Mouse (Mus musculus): ENCODE measurements around the gene Cyp3a25. TPM values are rescaled to one million over a fixed set of nuclear protein-coding genes. Genes with fewer than 3 reads are reported as not detected.
A peak's percentile ranks its signal among the peaks of the same experiment; 100 is the strongest.
"Not testable (repeated sequence)": the region's sequence is repeated elsewhere in the genome, so short reads cannot be mapped to it uniquely, and the experiment has no call there.

Gene Cyp3a25
- polyA plus RNA-seq (2015; fragmentation: Nextera tagmentation; extraction: Ambion mirVana), result 281 and 351 TPM in 2 replicates

DNA sequence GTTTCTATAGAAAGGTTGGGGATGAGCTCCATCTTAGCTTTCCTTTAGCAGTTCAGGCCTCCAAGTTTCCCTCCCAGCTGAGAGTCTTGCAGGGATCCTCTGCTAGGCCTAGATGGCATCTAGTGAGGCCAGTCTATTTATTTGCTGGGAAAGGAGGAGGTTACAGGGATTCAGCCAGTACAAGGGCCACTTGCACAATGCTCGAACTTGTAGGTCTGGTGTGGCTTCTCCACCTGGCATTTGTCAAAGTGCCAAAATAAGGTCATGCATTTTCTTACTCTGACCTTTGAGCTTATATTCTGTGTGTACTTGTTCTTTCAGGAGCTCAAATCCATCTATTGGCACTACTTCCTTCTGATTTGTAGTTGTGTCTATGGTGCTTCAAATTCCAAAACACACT lies at the start of gene Cyp3a25:
Gene Cyp3a25, minus strand, starts transcription at position 110 of the 400 bp plus-strand sequence.
- peak; percentile 31 for DNase-seq
- H3K27ac ChIP-seq (ENCODE audit: low read depth), result peak within 1 kb of the TSS; percentile 74
- H3K9me3 ChIP-seq (ENCODE audit: low read length); H3K4me3 ChIP-seq (ENCODE audit: low read depth, low read length); H3K4me1 ChIP-seq (ENCODE audit: insufficient read depth); H3K9ac ChIP-seq (replicated peaks); H3K36me3 ChIP-seq (replicated peaks; ENCODE audit: insufficient read depth, low read length); H3K27me3 ChIP-seq (ENCODE audit: insufficient read depth, low read length): not testable (repeated sequence)
- 35% methylated on average over 1 of the region's 1 CpGs for WGBS (ENCODE audit: insufficient replicate concordance)
- H3K4me2 ChIP-seq (ENCODE audit: low read depth, low read length), result peak within 1 kb of the TSS; percentile 45
- TF ChIP-seq EP300 (IDR thresholded peaks at IDR 0.05; ENCODE audit: low read depth), result peak; percentile 64; the same call in 1 of the 2 replicates
- ATAC-seq, result peak; percentile 87

DNA sequence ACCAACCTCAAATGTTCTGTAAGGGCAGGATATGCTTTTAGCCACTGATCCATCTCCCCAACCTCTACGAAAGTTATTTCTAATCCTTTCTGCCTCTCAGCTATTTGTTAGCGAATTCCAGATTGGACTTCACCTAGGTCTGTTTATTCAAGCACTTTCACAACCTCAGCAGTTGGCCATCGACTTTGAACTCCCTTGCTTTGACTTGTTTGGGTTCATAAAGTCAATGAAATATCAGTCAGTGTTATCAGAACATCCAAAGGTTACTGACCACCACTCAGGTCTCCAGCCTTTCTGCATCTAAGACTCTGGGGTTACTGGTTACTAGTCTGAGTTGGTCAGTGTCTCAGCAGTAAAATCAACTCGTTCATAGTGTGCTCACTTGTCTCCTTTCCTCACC lies 11.7 kb upstream of the Cyp3a25 start:
- DNase-seq, result peak; percentile 27
- Histone ChIP-seq H3K36me3 (replicated peaks; ENCODE audit: insufficient read depth, low read length) (no peaks in the 10 kb centered on the region), H3K4me2 (ENCODE audit: low read depth, low read length) (no peak overlapping the region), H3K27ac (ENCODE audit: low read depth) (peak overlapping the region; percentile 94), H3K9ac (replicated peaks) (no peak overlapping the region), H3K4me3 (ENCODE audit: low read depth, low read length) (no peak overlapping the region), H3K9me3 (ENCODE audit: low read length) (no peaks in the 10 kb centered on the region), H3K27me3 (ENCODE audit: insufficient read depth, low read length) (no peaks in the 10 kb centered on the region), H3K4me1 (ENCODE audit: insufficient read depth) (no peaks in the 10 kb centered on the region; the same call in 1 of the 2 replicates)
- TF ChIP-seq CTCF (IDR thresholded peaks at IDR 0.05; ENCODE audit: low read depth) (no peak), EP300 (IDR thresholded peaks at IDR 0.05; ENCODE audit: low read depth) (peak; percentile 89)
- WGBS (ENCODE audit: insufficient replicate concordance), result 23% methylated on average over 4 of the region's 4 CpGs
- ATAC-seq, result peak; percentile 81

DNA sequence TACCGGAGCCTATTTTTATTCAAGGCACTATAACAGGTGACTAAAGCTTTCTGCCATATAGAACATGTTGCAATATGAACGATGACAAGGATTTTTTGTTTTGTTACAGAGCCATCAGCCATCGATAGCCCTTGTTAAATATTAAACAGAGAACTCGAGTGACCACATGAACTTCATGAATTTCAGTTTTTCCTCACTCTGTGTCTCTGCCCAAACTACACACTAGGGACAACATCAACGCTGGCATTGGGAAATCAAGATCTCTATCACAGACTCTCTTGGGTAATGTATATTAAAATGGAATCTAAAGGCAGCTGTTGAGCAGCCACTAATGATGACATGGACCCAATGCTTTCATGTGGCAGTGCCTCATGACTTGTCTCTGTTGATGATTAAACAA lies 8.9 kb upstream of the Cyp3a25 start:
- Histone ChIP-seq H3K4me2 (ENCODE audit: low read depth, low read length) (no peak overlapping the region), H3K27ac (ENCODE audit: low read depth) (peak overlapping the region; percentile 87), H3K4me1 (ENCODE audit: insufficient read depth) (no peaks in the 10 kb centered on the region; the same call in 1 of the 2 replicates), H3K4me3 (ENCODE audit: low read depth, low read length) (no peak overlapping the region), H3K9me3 (ENCODE audit: low read length) (no peaks in the 10 kb centered on the region), H3K9ac (replicated peaks) (no peak overlapping the region), H3K27me3 (ENCODE audit: insufficient read depth, low read length) (no peaks in the 10 kb centered on the region), H3K36me3 (replicated peaks; ENCODE audit: insufficient read depth, low read length) (no peaks in the 10 kb centered on the region)
- DNase-seq (no peak), ATAC-seq (peak; percentile 85)
- WGBS (ENCODE audit: insufficient replicate concordance), result 56% methylated on average over 5 of the region's 5 CpGs
- TF ChIP-seq CTCF (IDR thresholded peaks at IDR 0.05; ENCODE audit: low read depth) (no peak), EP300 (IDR thresholded peaks at IDR 0.05; ENCODE audit: low read depth) (peak; percentile 71; the same call in 1 of the 2 replicates)

DNA sequence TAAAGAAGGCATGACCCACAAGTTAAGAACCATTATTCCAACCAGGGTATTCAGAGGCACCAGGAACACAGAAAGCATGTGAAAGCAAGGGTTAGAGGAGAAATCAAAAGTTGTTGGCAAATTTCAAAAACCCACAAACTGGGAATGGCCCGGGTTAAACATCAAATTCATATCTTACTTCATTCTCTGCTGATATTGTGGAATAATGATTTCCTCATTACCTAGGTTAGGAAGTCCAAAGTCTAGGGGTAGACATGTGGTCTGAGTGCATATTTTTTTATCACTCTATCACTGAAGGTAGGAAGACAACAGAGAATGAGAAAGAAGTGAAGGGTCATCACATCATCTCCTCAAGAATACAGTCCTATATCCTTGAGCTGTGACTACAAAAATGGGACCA lies 1.8 kb upstream of the Cyp3a25 start:
- Histone ChIP-seq H3K9ac (replicated peaks) (no peak overlapping the region), H3K4me3 (ENCODE audit: low read depth, low read length) (no peak overlapping the region), H3K36me3 (replicated peaks; ENCODE audit: insufficient read depth, low read length) (no peaks in the 10 kb centered on the region), H3K4me2 (ENCODE audit: low read depth, low read length) (no peak overlapping the region), H3K27ac (ENCODE audit: low read depth) (no peak overlapping the region), H3K4me1 (ENCODE audit: insufficient read depth) (no peaks in the 10 kb centered on the region), H3K27me3 (ENCODE audit: insufficient read depth, low read length) (no peaks in the 10 kb centered on the region), H3K9me3 (ENCODE audit: low read length) (no peaks in the 10 kb centered on the region)
- no peak for TF ChIP-seq CTCF (IDR thresholded peaks at IDR 0.05; ENCODE audit: low read depth)
- no peak for TF ChIP-seq EP300 (IDR thresholded peaks at IDR 0.05; ENCODE audit: low read depth)
- ATAC-seq, result no peak
- WGBS (ENCODE audit: insufficient replicate concordance), result 55% methylated on average over 1 of the region's 1 CpGs
- no peak for DNase-seq

DNA sequence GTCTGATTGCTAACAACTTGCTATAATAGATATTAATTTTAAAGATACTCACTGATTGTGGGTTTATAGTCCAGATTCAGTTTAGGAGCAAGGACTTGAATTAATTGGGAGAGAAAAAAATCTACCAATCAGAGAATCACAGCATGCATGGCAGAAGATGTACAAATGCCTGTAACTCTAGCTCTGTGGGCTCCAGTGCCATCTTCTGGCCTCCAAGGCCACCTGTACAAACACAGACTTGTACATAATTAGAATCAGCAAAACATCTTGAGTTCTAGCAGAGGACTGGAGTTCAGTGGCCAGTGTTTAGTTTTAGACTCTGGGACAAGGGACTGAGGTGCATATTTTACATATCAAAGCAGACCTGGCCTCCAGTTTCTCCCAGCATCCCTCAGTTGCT lies 42.3 kb downstream of the Cyp3a25 start:
- ATAC-seq (no peak), DNase-seq (no peak)
- Histone ChIP-seq H3K4me2 (ENCODE audit: low read depth, low read length) (no peak overlapping the region), H3K27me3 (ENCODE audit: insufficient read depth, low read length) (no peaks in the 10 kb centered on the region), H3K4me3 (ENCODE audit: low read depth, low read length) (no peak overlapping the region), H3K9ac (replicated peaks) (no peak overlapping the region), H3K9me3 (ENCODE audit: low read length) (peaks cover 7% of the 10 kb centered on the region; the same call in 1 of the 2 replicates), H3K27ac (ENCODE audit: low read depth) (no peak overlapping the region), H3K4me1 (ENCODE audit: insufficient read depth) (no peaks in the 10 kb centered on the region), H3K36me3 (replicated peaks; ENCODE audit: insufficient read depth, low read length) (no peaks in the 10 kb centered on the region)
- TF ChIP-seq CTCF (IDR thresholded peaks at IDR 0.05; ENCODE audit: low read depth) (peak; percentile 47), EP300 (IDR thresholded peaks at IDR 0.05; ENCODE audit: low read depth) (no peak)

Other genes with a start within 250 kb of the Cyp3a25 start
- 143 and 144 TPM in 2 replicates for gene Cyp3a44, start 203.7 kb downstream of the Cyp3a25 start, polyA plus RNA-seq (2015; fragmentation: Nextera tagmentation; extraction: Ambion mirVana)
- 678 and 856 TPM in 2 replicates for gene Cyp3a11, start 129.7 kb downstream of the Cyp3a25 start, polyA plus RNA-seq (2015; fragmentation: Nextera tagmentation; extraction: Ambion mirVana)
- gene Cyp3a59, start 69.6 kb upstream of the Cyp3a25 start, polyA plus RNA-seq (2015; fragmentation: Nextera tagmentation; extraction: Ambion mirVana), result 19.2 and 31.0 TPM in 2 replicates
- gene Gm5565, start 150.9 kb upstream of the Cyp3a25 start, polyA plus RNA-seq (2015; fragmentation: Nextera tagmentation; extraction: Ambion mirVana), result not detected in 2 replicates
- not detected in 2 replicates for gene Gm6309, start 161.1 kb upstream of the Cyp3a25 start, polyA plus RNA-seq (2015; fragmentation: Nextera tagmentation; extraction: Ambion mirVana)
- gene 1700001J03Rik, start 175.7 kb upstream of the Cyp3a25 start, polyA plus RNA-seq (2015; fragmentation: Nextera tagmentation; extraction: Ambion mirVana), result not detected in 2 replicates
- gene Rnf6, start 211.9 kb upstream of the Cyp3a25 start, polyA plus RNA-seq (2015; fragmentation: Nextera tagmentation; extraction: Ambion mirVana), result 21.4 and 21.9 TPM in 2 replicates
- 11.4 and 12.0 TPM in 2 replicates for gene Cdk8, start 221.6 kb upstream of the Cyp3a25 start, polyA plus RNA-seq (2015; fragmentation: Nextera tagmentation; extraction: Ambion mirVana)